Mouse (Mus musculus): Measurements from ENCODE around the gene Sept8.
"Not testable (repeated sequence)": the region's sequence is repeated elsewhere in the genome, so short reads cannot be mapped to it uniquely, and the experiment has no call there.

Gene Sept8

DNA sequence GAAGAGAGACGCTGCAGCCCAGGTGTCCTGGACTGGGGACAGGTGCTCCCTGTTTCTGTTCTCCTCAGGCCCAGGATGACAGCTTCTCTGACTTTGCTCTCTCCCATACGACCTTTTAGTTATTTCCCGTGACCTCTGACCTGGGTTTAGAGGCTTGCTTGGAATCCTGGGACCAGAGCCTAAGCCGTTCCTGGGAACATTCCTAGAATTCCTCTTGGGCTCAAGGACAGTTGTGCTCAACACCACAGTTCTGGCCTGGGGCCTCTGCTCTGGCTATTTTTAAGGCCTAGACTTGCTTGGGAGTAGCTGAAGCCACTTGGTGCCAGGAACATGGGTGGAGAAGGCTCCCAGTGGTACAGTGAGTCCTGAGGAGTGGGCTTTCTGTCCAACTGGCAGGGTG lies 6.4 kb downstream of the Sept8 start:
- peak; percentile 63 for DNase-seq (ENCODE audit: extremely low spot score)

DNA sequence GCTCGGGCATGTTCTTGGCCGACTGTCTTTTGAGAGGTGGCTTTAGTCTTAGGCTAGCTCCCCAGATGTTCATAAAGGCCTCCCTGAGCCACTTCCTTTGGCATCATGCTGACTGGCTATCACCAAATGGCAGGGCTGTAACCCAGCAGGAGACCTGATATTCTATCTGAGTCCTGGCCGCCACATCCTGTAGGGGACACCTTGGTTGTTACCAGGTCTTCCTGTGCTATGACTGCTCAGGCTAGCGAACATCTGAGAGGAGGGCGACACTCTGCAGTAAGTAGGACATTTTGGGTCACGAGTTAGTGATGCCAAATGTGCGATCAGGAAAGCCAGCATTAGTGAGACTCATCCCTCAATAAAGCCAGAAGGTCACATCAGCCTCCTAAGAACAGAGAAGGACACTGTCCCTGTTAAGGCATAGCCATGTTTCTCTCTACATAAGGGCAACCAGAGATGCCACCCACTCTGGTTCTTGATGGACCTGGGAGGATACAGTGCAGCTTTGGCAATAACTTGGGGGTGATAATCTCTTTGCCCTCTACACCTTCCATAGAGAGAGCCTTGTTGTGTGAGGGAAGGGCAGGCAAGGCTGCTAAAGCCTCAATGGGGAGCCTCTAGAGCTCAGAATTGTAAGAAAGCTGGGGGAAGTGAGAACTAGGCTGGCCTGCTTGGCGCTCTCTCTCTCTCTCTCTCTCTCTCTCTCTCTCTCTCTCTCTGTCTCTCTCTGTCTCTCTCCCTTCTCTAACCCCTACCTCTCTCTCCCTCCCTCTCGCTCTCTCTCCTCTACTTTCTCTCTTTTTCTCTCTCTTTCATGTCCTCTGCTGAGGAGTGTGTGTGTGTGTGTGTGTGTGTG lies 9.6 kb downstream of the Sept8 start:
- DNase-seq (ENCODE audit: extremely low spot score), result no peak

DNA sequence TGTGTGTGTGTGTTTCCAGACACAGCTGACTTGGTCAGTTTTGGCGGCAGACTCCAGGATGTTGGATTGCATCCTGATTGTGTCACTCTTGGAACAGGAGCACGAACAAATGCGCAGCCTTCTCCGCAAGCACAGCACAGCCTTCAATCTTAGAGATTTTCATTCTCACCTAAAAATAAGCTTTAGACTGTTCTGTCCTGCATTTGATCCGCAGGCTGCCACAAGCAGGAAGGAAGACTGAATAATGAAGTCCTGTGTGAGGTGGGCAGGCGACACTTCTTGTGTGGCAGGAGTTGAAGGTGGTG lies 10.1 kb downstream of the Sept8 start:
- no peak for DNase-seq (ENCODE audit: extremely low spot score)

DNA sequence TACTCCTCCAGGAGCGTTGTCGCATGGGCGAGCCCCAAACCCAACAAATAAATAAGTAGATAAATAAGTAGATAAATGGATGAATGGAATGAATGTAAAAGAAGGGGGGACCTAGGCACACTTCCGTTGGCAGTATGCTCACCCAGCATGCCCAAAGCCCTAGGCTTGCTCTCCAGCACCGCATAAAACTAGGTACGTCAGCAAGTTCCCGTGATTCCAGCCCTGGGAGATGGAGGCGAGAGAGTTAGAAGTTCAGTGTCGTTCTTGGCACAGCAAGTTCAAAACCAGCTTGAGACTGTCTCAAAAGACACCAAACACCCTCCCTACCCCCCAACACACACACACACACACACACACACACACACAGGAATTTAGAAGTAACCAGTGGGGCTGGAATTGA lies 10.9 kb downstream of the Sept8 start:
- no peak for DNase-seq (ENCODE audit: extremely low spot score)

DNA sequence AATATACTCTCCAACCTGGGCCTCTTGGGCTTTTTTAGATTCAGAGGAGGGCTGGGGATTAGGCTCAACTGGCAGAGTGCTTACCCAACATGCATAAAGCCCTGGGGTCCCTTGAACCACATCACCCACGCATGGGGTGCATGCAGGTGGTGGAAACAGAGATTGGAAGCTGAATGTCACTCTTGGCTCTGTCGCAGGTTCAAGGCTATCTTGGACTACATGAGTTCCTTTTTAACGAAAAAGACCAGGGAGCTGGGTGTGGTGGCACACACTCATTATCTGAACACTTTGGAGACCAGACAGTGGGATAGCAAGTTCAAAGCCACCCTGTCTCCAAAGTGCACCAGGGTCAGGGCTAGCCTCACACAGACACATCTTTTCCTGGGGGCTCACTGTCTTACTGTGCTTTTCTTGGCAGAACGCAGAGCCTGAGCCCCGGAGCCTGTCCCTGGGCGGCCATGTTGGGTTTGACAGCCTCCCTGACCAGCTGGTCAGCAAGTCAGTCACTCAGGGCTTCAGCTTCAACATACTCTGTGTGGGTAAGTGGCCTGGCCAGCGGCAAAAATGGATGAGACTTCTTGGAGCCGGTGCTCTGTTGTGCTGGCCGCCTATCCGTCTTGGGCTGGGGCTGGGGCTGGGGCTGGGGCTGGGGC lies 12.6 kb downstream of the Sept8 start:
- DNase-seq (ENCODE audit: extremely low spot score), result no peak

DNA sequence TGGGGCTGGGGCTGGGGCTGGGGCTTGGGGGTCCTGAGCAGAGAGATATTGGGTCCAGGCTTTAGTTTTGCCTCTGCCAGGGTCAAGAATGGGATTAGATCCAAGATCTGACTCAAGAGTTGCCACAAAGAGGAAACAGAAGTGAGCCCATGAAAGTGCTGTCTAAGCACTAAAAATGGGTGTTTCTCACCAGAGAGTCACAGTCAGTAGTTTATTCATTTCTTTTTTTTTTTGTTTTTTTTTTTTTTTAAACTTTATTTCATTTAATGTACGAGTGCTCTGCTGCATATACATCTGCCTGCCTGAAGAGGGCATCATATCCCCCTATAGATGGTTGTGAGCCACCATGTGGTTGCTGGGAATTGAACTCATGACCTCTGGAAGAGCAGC lies 13.2 kb downstream of the Sept8 start:
- no peak for DNase-seq (ENCODE audit: extremely low spot score)

DNA sequence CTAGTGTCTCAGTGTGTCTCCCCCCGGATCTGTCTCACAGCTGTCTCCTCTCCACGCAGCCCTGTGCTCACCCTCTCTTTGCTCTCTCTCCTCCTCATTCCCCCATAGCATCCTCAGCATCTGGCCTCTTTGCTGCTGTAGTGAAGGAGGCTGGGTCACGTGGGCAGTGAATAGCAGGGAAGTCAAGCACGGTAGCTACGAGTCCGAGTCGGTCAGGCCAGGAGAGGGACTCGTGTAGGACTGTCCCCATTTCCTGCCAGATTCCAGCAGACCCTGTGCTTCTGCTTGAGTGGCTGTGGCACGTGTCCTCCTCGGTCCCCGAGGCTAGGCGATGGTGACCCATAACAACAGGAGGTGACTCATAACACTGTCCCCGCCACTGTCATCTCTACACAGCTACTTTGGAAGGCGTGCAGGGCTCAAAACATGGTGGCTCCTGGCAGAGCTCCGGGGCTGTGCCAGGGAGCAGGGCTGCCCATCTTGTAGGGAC lies 20.0 kb downstream of the Sept8 start:
- DNase-seq (ENCODE audit: extremely low spot score), result no peak

DNA sequence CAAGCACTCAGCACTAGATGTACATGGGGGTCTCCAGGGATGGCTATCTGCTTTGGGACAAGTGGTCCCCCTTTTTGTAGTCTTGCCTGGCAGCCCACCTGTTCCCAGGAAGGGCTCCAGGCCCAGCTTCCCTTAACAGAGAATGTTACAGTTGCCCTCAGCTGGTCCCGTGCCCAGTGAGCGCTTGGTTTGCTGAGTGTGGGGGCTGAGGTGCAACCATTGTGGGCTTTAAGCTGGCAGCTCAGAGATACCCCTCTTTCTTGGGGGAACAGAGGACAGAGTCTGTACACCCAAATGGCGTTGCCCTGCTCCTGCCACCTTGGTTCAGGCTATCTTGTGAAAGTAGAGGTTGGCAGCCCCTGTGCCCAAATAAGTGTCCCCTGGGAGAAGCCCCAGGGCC lies 21.3 kb downstream of the Sept8 start:
- no peak for DNase-seq (ENCODE audit: extremely low spot score)

DNA sequence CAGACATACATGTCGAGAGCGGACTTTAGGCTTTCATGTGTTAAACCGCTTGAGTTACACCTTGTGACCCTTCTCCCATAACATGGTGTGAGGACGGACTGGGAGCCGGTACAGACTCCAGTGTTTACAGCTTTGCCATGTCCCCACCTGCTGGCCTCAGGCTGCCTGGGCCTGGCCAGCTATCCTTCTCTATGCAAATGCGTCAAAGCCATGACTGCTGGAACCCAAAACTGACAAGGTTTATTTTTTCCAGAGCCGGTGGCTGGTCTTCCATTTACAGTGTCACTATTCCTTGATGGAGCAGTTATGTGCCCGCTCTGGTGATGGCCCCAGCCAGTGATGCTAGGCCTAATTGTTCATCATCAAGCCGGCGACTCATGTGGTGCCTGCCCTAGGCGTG lies 22.2 kb downstream of the Sept8 start:
- DNase-seq (ENCODE audit: extremely low spot score), result no peak

DNA sequence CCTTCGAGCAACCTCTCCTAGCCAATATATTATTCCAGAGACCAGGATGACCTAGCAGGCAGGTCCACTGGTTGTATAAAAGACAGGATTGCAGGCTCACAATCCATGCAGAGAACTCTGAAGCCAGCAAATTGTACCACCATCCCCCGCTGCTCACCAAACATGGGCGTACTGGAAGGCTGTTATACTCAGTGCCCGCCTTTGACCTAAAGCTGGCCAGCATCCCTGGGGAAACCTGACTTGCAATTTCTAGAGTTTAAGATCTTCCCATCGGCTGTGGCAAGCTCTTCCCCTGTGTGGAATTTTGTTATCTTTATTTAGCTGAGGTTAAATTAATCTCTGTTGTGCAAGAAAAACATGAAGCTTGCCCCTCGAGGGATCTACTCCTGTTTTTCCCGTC lies 24.0 kb downstream of the Sept8 start:
- DNase-seq (ENCODE audit: extremely low spot score), result no peak

DNA sequence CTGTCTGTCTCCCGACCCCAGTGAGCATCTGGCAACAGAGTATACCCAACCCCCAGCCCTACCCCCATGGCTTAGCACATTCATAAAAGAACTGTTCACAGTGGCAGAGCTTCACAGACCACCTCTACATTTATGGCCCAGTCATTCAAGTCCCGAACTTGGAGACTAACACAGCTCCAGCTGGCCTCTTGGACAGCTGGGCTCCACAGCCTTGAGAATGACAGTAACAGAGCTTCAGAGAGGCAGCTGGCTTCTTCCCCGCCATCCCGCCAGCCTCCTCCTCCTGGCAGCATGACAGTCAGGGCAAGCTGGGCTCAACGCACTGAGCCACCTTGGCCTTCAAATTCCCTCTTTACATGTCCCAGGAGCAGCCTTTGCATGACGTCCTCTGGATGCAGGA lies 27.2 kb downstream of the Sept8 start:
- DNase-seq (ENCODE audit: extremely low spot score), result no peak

DNA sequence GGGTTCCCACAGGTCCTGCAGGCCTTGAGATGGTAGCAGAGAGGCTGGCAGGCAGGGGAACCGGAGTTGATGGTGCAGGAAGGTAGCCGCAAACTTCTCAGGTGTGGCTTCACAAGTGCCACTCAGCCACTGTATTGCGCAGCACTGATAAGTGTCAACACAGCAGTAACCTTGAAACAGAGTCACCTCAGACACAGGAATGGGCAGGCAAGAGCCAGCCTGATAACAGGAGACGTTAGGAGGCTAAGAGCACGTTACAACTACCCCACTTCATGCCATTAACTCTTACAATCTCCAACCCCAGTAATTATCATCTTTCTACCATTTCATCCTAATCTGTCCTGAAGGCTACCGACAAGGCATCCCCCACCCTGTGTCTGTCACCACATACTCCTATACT lies 28.5 kb downstream of the Sept8 start:
- no peak for DNase-seq (ENCODE audit: extremely low spot score)

DNA sequence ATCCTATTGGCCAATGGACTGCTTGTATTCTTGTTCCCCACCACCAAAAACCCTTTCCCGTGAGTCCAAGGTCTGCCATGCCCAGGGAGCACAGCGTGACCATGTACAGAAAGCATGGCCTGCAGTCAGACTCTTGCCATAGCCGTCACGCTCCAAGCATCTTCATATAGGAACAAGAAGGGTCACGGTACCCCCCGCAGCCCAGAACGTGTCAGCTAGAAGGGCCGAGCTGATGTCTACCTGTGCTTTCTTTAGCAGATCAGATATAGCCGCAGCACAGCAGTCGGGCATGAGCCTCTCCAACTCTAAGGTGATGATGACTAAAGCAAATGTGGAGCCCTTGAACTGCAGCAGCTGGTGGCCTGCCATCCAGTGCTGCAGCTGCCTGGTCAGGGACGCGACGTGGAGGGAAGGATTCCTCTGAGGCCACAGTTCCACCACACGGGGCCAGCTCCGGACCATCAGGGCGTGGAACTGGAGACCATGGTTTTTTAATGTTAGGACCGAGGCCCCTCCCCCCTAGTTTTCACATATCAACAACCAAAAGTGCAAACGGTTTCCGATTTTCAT lies 29.1 kb downstream of the Sept8 start:
- DNase-seq (ENCODE audit: extremely low spot score), result no peak

DNA sequence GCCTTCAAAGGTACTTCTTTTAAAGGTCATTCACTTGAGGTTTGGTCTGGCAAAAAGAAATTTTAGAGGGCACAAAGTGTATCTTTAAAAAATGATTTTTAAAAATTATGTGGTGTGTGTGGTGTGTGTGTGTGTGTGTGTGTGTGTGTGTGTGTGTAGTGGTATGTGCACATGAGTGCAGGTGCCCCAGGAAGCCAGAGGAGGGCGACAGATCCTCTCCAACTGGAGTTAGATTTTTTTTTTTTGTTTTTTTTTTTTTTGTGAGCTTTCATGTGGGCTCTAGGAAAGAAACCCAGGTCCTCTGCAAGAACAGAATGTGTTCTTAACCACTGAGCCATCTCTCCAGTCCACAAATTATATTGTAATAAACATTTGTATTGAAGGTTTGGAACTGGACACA lies 31.7 kb downstream of the Sept8 start:
- no peak for DNase-seq (ENCODE audit: extremely low spot score)

DNA sequence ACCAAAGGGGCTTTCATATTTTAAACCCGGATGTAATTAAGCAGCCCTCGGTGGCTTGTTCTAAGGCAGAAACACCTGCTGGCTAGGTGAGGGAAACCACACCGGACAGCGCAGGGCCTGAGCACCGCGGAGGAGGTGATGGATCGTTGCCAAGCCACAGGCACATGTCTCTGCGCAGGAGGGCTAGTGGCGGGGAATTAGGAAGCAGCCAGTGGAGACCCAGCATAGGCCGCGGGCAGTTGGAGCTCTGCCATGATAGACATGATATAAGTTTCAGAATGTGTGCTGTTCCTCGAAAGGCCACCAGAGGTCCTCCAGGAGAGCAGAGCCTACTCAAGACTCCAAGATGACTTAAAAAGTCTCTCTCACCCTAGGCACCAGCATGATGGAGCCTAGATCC lies 32.7 kb downstream of the Sept8 start:
- DNase-seq (ENCODE audit: extremely low spot score), result no peak

DNA sequence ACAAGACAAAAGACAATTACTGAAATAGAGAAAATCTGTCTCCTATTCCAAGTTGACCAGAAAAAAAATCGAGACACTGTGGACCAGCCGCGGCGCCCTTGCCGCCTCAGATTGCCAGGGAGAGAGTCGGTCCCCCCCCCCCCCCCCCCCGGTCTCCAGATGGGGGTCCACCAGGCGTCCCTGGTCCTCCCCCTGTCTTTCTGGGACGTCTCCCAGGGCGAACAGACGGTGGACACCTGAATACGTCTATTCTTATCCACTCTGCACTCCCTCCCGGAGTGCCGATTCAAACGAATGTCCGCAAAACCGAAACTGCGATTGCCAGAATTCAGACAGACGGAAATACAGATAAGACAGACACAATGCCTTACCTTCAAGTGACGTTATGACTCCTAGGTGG lies 37.5 kb downstream of the Sept8 start:
- not testable (repeated sequence) for DNase-seq (ENCODE audit: extremely low spot score)

DNA sequence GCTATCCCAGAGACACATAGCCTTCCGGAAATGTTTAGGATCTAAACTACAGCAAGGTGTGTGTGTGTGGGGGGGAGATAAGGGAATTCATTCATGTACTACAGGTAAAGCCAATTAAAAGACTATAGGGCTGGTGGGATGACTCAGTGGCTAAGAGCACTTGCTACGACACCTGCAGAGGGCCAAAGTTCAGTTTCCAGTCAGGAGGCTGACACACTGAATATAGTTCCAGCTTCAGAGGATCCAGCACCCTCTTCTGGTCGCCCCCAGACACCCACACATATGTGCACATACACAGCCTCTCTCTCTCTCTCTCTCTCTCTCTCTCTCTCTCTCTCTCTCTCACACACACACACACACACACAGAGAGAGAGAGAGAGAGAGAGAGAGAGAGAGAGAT lies 38.9 kb downstream of the Sept8 start:
- not testable (repeated sequence) for DNase-seq (ENCODE audit: extremely low spot score)

DNA sequence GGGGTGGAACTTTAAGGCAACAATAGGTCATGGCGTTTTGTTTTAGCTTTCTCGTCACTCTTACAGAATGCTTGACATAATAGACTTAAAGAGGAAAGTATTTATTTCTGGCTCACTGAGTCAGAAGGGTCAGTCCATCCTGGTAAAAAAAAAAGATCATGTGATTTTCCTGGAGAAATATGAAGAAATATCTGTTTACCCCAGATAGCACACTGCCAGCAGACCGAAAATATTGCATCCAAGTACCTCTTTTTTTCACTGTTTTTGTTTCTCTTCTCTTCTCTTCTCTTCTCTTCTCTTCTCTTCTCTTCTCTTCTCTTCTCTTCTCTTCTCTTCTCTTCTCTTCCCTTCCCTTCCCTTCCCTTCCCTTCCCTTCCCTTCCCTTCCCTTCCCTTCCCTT lies 40.9 kb downstream of the Sept8 start:
- DNase-seq (ENCODE audit: extremely low spot score), result not testable (repeated sequence)

DNA sequence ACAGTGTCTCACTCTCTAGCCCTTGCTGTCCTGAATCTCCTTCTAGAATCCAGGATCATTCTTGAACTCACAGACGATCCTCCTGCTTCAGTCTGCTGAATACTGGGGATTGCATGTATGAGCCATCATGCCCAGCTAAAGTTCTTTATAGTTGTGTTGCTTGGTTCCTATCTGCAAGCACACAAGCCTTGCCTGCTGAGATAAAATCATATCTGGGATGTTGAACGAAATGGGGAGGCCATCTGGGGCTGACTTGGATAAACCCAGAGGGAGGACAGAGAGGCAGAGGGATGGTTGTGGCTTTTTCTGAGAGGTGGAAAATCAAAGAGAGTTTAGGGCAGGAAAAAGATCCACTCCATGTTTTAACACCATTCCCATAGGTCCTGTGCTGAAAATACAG lies 42.9 kb downstream of the Sept8 start:
- DNase-seq (ENCODE audit: extremely low spot score), result no peak

DNA sequence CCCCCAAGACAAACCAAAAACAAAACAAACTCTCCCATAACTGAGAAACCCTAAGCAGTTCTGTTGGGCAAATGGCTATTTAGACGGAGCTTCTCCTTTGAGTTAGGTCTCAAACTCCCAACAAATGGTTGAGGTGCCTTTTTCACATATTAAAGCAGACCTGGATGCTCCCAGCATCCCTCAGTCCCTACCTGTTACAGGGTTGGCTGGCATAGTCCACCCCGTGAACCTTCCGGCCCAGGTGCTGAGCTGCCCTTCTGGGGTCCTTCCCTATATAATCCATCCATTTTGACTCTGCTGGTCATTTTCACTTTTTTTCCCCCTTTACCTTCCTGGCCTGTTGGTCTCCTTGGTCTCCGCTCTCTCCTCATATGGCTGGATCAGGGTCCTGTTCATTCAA lies 47.6 kb downstream of the Sept8 start:
- DNase-seq (ENCODE audit: extremely low spot score), result no peak

DNA sequence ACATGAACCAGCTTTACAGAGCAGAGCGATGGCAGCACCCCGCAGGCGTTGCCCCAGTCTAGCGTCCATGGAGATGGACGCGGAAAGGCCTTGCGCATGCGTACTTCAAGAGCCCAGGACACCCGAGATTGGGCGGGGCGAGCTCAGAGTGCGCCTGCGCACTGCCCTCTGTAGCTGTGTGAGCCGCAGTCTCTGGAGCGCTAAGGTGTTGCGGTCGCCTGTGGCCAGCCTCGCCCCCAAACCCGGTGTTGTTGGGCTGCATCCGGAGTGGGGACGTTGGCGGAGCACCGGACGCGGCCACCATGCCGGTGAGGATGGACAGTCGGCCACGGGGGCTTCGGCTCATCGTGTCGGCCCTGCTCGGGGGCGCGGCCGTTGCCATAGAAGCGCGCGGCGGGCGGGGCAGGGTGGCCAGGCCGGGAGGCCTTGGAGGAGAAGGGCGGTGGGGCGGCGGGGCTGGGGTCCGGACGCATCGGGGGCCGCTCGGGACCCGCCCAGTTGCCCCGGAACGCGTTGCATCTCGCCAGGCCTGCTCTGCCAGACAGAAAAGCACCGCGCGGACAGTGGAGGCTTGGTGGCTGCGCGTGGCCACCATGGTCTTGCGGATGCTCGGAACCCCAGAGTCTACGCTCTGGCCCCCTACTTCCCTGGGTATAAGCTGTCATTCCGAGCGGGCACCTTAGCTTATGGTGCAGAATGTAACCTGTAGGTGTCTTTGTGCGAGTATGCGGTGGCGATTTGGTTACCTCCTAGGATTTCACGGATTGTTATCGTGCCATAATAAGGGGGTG lies 48.4 kb downstream of the Sept8 start, which contains the start of gene Kif3a:
Gene Kif3a, plus strand, starts transcription at position 156 of the 791 bp plus-strand sequence.
- peak; percentile 95 for DNase-seq (ENCODE audit: extremely low spot score)

DNA sequence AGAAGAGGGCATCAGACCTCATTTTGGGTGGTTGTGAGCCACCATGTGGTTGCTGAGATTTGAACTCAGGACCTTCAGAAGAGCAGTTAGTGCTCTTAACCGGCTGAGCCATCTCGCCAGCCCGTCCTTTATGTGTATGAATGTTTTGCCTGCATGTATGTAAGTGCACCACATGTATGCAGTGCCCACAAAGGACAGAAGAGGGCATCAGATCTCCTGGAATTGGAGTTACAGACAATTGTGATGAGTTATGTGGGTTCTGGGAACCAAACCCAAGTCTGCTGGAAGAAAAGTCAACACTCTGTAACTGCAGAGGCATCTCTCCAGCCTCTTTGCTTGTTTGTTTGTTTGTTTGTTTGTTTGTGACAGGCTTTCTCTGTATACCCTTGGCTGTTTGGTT lies 61.5 kb downstream of the Sept8 start:
- no peak for DNase-seq (ENCODE audit: extremely low spot score)
